Mouse (Mus musculus): ENCODE results near the gene Shf. TPM values are rescaled to one million over a fixed set of nuclear protein-coding genes. Genes with fewer than 3 reads are reported as not detected.

Shf gene
- polyA plus RNA-seq, 1 experiment from 2014 or later = 10.2 TPM

DNA sequence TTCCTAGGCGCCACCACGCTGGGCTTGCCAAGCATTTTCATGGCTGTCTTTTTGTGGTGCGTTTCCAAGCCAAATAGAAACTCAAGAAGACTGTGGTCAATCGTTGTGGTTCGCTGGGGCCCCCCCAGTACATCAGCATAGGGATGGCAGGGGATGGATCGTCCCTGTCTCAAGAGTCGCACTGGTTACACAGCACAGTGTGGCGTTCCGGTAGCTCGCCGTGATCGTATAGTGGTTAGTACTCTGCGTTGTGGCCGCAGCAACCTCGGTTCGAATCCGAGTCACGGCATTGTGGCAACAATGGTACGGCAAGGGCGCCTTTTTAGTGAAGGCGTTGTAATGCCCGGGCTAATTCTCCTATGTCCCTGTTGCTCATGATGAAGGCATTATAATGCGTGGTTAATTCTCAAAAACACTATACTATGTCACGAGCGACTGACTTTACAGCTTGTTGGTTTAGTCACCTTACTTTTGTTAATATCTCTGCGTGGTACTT lies 8.8 kb upstream of the Shf start:
- Histone ChIP-seq H3K27ac (peak overlapping the region; percentile 94), H3K9ac (replicated peaks) (peak overlapping the region; percentile 81), H3K9me3 (no peaks in the 10 kb centered on the region), H3K4me3 (replicated peaks) (peak overlapping the region; percentile 63), H3K4me1 (replicated peaks) (peaks cover 13% of the 10 kb centered on the region), H3K36me3 (no peaks in the 10 kb centered on the region), H3K27me3 (no peaks in the 10 kb centered on the region), H3K4me2 (replicated peaks) (peak overlapping the region; percentile 53)
- under 1% methylated on average over 26 of the region's 26 CpGs for WGBS
- peak; percentile 86 for ATAC-seq

GRCm38 (mm10) chr2:122377215-122377674 lies 8.3 kb upstream of the Shf start:
- under 1% methylated on average over 28 of the region's 28 CpGs for WGBS
- Histone ChIP-seq H3K27ac (peak overlapping the region; percentile 94), H3K36me3 (no peaks in the 10 kb centered on the region), H3K27me3 (no peaks in the 10 kb centered on the region), H3K4me3 (replicated peaks) (peak overlapping the region; percentile 63), H3K9ac (replicated peaks) (peak overlapping the region; percentile 81), H3K9me3 (no peaks in the 10 kb centered on the region), H3K4me1 (replicated peaks) (peaks cover 13% of the 10 kb centered on the region), H3K4me2 (replicated peaks) (peak overlapping the region; percentile 53)
- peak; percentile 92 for ATAC-seq

- peak; percentile 2; the same call in 1 of the 2 replicates for ATAC-seq
- Histone ChIP-seq H3K27ac (peak overlapping the region; percentile 87), H3K4me2 (replicated peaks) (peak overlapping the region; percentile 89), H3K27me3 (peaks cover under 1% of the 10 kb centered on the region; the same call in 1 of the 2 replicates), H3K4me1 (replicated peaks) (peaks cover 13% of the 10 kb centered on the region), H3K9me3 (no peaks in the 10 kb centered on the region), H3K9ac (replicated peaks) (peak overlapping the region; percentile 72), H3K4me3 (replicated peaks) (peak overlapping the region; percentile 66), H3K36me3 (no peaks in the 10 kb centered on the region)
- WGBS = under 1% methylated on average over 22 of the region's 22 CpGs
Observed at GRCm38 (mm10) chr2:122376041-122376561, 7.1 kb upstream of the Shf start.

DNA sequence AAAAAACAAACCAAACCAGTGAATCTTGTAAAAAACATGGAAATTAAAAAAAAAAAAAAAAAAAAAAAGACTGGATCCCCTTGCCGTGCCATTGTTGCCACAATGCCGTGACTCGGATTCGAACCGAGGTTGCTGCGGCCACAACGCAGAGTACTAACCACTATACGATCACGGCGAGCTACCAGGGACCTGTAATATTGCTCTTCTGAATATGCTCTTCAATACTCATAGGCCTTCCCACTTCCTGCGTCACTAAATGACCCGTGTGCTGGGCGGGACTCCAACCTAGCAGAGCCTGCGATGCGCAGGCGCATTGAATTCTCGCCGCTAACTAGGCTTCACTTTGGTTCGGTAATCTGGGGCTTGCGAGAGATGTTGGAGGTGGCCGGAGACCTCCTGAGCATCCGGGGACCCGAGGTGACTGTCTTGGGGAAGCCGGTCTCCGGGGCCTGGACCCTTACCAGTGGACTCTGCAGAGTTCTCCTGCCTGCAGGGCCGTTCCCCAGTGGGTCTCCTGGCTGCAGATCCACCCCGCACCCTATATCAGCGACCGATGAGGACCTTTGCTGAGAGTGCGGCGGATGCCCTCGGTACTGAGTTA lies 6.5 kb upstream of the Shf start:
- Histone ChIP-seq H3K4me1 (replicated peaks) (peaks cover 10% of the 10 kb centered on the region), H3K27ac (peak overlapping the region; percentile 87), H3K36me3 (no peaks in the 10 kb centered on the region), H3K27me3 (peaks cover 6% of the 10 kb centered on the region; the same call in 1 of the 2 replicates), H3K4me2 (replicated peaks) (peak overlapping the region; percentile 89), H3K4me3 (replicated peaks) (peak overlapping the region; percentile 66), H3K9ac (replicated peaks) (peak overlapping the region; percentile 72), H3K9me3 (no peaks in the 10 kb centered on the region)
- ATAC-seq = peak; percentile 85
- WGBS = under 1% methylated on average over 32 of the region's 32 CpGs

- 15% methylated on average over 23 of the region's 23 CpGs for WGBS
- H3K9ac ChIP-seq (replicated peaks) = peak overlapping the region; percentile 58
- no peaks in the 10 kb centered on the region for H3K9me3 ChIP-seq
- H3K4me3 ChIP-seq (replicated peaks) = peak overlapping the region; percentile 66
- peaks cover 8% of the 10 kb centered on the region for H3K4me1 ChIP-seq (replicated peaks)
- H3K27ac ChIP-seq = peak overlapping the region; percentile 72
- H3K27me3 ChIP-seq = peaks cover 12% of the 10 kb centered on the region; the same call in 1 of the 2 replicates
- H3K4me2 ChIP-seq (replicated peaks) = peak overlapping the region; percentile 45
- ATAC-seq = no peak
- H3K36me3 ChIP-seq = no peaks in the 10 kb centered on the region
Observed at GRCm38 (mm10) chr2:122374666-122375331, 5.8 kb upstream of the Shf start.

DNA sequence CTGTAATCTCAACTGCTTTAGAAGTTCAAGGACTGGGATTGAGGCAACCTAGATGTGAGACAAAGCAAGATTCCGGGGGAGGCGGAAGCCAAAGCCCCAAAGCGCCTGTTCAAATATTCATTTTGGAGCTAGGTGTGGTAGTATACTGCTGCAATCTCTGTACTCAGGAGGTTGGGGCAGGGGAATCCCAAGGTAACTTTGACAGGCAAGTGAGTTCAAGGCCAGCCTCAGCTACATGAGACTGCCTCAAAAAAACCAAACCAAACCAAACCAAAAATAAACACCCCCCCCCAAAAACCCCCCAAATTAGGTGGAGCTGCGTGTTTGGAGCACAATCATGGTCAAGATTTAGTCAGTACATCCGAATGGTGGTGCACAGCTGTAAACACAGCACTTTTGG lies 5.0 kb upstream of the Shf start:
- Histone ChIP-seq H3K27me3 (peaks cover 12% of the 10 kb centered on the region; the same call in 1 of the 2 replicates), H3K27ac (no peak overlapping the region), H3K4me1 (replicated peaks) (peaks cover 14% of the 10 kb centered on the region), H3K4me3 (replicated peaks) (no peak overlapping the region), H3K36me3 (no peaks in the 10 kb centered on the region), H3K9ac (replicated peaks) (no peak overlapping the region), H3K9me3 (no peaks in the 10 kb centered on the region), H3K4me2 (replicated peaks) (no peak overlapping the region)
- WGBS = 77% methylated on average over 5 of the region's 5 CpGs
- no peak for ATAC-seq

DNA sequence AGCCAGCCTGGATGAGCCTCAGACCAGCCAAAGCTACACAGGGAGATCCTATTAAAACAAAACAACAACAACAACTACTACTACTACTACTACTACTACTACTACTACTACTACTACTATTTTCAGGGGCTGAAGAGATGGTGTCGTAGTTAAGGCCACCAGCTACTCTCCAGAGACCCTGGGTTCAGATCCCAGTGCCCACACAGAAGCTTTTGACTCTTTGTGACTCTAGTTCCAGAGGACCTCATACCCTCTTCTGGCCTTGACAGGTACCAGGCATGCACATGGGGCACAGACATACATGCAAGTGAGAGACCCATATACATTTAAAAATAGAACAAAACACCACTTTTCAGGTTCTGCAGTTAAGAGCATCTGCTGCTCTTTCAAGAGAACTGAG lies 3.6 kb upstream of the Shf start:
- no peak for ATAC-seq

DNA sequence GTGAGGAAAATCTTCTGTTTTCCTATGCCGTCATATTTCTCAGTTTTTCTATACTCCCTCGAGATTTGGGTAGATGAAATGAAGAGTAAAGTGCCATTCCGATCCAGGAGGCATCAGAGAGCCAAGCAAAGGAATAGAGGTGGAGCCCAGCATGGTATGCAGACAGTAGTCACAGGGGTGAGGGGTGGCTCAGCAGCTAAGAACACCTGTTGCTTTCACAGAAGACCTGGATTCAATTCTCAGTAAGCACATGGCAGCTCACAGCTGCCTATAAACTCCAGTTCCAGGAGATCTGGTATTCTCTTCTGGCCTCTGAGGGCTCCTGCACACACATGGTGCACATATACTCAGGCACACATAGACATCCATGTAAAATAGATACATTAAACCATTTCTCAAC lies 3.1 kb upstream of the Shf start:
- Histone ChIP-seq H3K4me3 (replicated peaks) (no peak overlapping the region), H3K9me3 (no peaks in the 10 kb centered on the region), H3K27me3 (peaks cover 12% of the 10 kb centered on the region; the same call in 1 of the 2 replicates), H3K4me2 (replicated peaks) (no peak overlapping the region), H3K4me1 (replicated peaks) (peaks cover 24% of the 10 kb centered on the region), H3K36me3 (no peaks in the 10 kb centered on the region), H3K27ac (no peak overlapping the region), H3K9ac (replicated peaks) (no peak overlapping the region)
- no peak for ATAC-seq
- 75% methylated on average over 3 of the region's 3 CpGs for WGBS

More for the DNA sequence above, 3.6 kb upstream of the Shf start:
- Histone ChIP-seq H3K4me1 (replicated peaks) (peaks cover 20% of the 10 kb centered on the region), H3K27ac (no peak overlapping the region), H3K9me3 (no peaks in the 10 kb centered on the region), H3K9ac (replicated peaks) (no peak overlapping the region), H3K4me3 (replicated peaks) (no peak overlapping the region), H3K27me3 (peaks cover 12% of the 10 kb centered on the region; the same call in 1 of the 2 replicates), H3K4me2 (replicated peaks) (no peak overlapping the region), H3K36me3 (no peaks in the 10 kb centered on the region)
- 74% methylated on average over 1 of the region's 1 CpGs for WGBS

DNA sequence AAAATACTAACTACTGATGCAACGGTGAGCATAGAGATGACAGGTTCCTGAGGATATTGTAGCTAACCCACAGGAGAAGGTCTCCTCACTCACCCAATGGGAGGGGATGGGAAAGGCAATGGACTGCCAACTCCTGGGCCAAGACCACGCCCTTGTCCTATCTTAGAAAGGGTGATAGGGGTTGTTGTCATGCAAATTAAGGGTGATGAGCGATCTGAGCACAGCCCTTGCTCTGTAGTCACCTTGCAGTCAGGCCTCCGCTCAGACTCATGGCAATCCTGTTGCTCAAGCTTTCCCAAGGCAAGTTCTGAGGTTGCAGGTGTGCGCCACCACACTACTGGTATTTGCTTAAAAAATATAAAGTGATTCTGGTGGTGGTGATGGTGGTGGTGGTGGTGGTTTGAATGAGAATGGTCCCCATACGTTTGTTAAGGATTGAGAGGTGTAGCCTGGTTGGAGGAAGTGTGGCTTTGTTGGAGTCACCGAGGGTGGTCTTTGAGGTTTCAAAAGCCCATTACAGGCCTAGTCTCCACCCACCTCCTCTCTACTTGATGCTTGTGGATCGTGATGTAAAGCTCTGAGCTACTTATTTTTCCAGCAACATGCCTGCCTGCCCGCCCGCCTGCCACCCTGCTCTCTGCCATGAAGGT lies 1.3 kb upstream of the Shf start:
- Histone ChIP-seq H3K4me1 (replicated peaks) (peaks cover 37% of the 10 kb centered on the region), H3K27me3 (peaks cover 12% of the 10 kb centered on the region; the same call in 1 of the 2 replicates), H3K4me2 (replicated peaks) (no peak overlapping the region; the same call in 1 of the 2 replicates), H3K27ac (no peak overlapping the region), H3K36me3 (no peaks in the 10 kb centered on the region), H3K9ac (replicated peaks) (no peak overlapping the region), H3K9me3 (no peaks in the 10 kb centered on the region), H3K4me3 (replicated peaks) (no peak overlapping the region)
- WGBS = 25% methylated on average over 10 of the region's 10 CpGs
- no peak for ATAC-seq

DNA sequence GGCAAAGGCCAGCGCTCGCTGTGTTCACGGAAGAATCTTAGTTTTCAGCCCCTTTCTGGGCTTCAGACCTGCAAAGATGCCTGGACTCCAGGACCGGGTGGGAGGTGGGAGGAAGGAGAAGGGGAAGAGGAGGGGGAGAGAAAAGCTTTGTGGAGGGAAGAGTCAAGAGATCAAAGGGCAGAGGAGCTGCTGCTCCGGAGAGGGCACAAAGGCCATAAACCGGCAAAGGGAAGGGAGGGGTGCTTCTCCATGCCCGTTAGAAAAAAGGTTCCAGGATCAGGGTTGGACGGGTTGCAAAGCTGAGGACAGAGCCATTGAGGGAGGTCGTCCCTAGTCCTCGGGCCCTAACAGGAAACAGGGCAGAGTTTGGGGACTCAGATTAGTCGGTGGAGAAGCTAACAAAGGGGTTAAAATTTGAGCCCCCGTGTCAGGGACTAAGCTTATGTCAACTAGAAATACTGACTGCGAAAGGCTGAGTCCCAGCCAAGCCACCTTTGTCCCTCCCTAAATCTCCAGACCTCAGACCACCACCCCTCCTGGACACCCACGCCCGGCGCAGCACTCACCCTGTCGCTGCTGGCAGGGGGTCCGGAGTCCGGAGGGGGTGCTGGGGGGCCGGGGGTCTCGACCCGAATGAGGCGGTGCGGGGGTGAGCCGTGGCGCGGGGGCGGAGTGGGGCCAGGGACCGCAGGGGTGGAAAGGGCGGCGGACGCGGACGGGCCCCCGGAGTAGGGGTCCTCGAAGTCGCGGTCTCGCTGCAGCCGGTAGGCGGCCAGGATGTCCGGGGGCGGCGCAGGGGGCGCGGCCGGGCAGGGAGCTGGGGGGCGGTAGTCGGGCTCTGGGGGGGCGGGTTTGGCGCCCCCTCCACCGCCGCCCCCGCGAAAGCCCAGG lies 636 bp downstream of the Shf start:
- peak overlapping the region; percentile 97 for H3K9ac ChIP-seq (replicated peaks)
- WGBS = 0% methylated on average over 49 of the region's 55 CpGs
- peak; percentile 49 for ATAC-seq
- H3K4me1 ChIP-seq (replicated peaks) = peaks cover 38% of the 10 kb centered on the region
- no peaks in the 10 kb centered on the region for H3K9me3 ChIP-seq
- H3K4me3 ChIP-seq (replicated peaks) = peak overlapping the region; percentile 90
- H3K27ac ChIP-seq = peak overlapping the region; percentile 64
- peaks cover 12% of the 10 kb centered on the region; the same call in 1 of the 2 replicates for H3K27me3 ChIP-seq
- H3K4me2 ChIP-seq (replicated peaks) = peak overlapping the region; percentile 81
- H3K36me3 ChIP-seq = peaks cover 10% of the 10 kb centered on the region

- ATAC-seq = no peak
- H3K4me2 ChIP-seq (replicated peaks) = peak overlapping the region; percentile 81
- H3K4me3 ChIP-seq (replicated peaks) = peak overlapping the region; percentile 90
- peaks cover 12% of the 10 kb centered on the region for H3K36me3 ChIP-seq
- H3K9me3 ChIP-seq = no peaks in the 10 kb centered on the region
- peaks cover 40% of the 10 kb centered on the region for H3K4me1 ChIP-seq (replicated peaks)
- WGBS = 7% methylated on average over 4 of the region's 4 CpGs
- H3K27ac ChIP-seq = peak overlapping the region; percentile 69; the same call in 1 of the 2 replicates
- peak overlapping the region; percentile 97 for H3K9ac ChIP-seq (replicated peaks)
- H3K27me3 ChIP-seq = peaks cover 12% of the 10 kb centered on the region; the same call in 1 of the 2 replicates
Observed at GRCm38 (mm10) chr2:122367701-122368080, 1.3 kb downstream of the Shf start.

Measured in midbrain, embryonic 13.5 days (tissue).